Mouse (Mus musculus) heart, adult 9 months (tissue): Measurements from ENCODE around the gene Adcy9.
A peak's percentile ranks its signal among the peaks of the same experiment; 100 is the strongest.
"Not testable (repeated sequence)": the region's sequence is repeated elsewhere in the genome, so short reads cannot be mapped to it uniquely, and the experiment has no call there.

ENCODE experiments used
- DNase-seq, 2 experiments: peaks; one replicate each; pipeline ENCODE4 v3.0.0; 2022; ENCODE audit warnings: low spot score in 2 of 2

The Adcy9 gene

DNA sequence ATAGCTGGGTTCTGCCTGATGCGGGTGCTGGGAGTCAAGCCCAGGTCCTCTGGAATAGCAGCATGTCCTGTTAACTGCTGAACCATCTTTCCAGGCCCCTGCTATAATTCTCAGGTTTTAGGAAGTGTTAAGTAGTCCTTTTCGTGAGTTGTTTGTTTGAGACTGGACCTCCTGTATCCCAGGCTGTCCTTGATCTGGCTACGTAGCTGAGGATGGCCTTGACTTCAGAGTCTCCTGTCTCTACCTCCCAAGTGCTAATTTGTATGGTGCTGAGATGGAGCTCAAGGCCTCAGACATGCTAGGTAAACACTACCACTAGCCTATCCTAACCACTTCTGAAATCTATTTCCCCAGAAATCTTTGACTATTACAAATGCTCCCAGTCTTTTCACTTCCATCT, 37.9 kb downstream of the Adcy9 start:
- DNase-seq = no peak

DNA sequence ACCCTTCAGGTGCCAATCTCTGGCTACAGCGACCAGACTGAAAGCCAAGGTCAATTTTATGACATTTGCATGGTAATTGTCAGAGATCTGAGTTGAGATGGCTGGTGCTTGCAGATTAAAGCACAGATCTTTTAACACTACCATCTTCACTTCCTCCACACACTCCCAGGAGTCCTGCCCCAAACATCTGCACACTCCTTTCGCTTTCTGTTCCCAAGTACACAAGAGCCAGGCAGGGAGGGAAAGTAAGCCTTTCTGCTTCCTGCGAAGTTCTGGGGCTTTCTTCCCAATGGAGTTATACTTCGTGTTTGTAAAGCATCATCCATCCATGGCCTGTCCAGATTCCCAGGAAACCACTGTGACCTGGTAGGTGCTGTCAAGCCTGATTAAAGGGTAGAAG, 38.8 kb downstream of the Adcy9 start:
- peak; percentile 67 to 77 for DNase-seq

GRCm38 (mm10) chr16:4378788-4379187, 41.5 kb downstream of the Adcy9 start:
- no peak for DNase-seq

DNA sequence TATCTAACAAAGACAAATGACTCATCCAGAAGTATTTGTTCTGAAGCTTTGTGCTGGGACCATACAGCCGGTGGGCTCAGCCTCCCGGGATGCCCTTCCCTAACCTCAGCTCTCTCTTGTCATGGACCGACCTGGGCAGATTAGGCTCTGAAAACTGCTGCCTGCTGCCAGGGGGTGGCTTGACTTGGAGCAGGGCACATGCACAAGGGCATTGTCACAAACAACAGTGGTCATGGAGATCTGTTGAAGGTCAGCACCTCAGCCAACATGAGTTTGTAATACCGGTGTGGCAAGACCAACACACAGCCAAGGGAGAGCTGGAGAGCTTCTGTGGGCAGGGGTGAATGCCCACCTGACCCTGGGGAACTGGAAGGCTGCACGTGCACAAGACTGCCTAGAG, 42.7 kb downstream of the Adcy9 start:
- peak; percentile 37 to 44 for DNase-seq

GRCm38 (mm10) chr16:4374780-4375380, 45.4 kb downstream of the Adcy9 start:
- peak; percentile 58 to 64 for DNase-seq

- DNase-seq = no peak
These were observed 46.0 kb downstream of the Adcy9 start for GRCm38 (mm10) chr16:4374270-4374669.

GRCm38 (mm10) chr16:4371039-4371438, 49.3 kb downstream of the Adcy9 start:
- no peak for DNase-seq

DNA sequence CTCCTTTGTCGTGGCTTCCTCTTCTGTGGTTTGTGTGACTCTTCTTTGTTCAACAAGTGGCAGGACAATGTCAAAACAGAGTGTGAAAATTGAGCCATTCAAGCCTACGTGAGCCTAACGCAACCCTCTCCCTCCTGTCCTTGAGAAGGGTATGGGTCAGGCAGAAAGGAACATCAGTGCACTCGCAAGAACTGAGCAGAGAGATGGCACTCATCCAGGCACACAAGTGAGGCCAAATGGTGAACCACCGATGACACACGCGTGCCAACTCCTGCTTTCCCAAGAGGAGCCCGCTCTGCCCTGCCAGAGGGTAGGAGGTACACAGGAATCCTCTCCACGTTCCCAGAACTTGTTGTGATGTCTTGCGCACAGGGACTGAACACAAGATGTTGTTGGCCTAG, 50.2 kb downstream of the Adcy9 start:
- DNase-seq = peak; percentile 53 to 74

GRCm38 (mm10) chr16:4367930-4368329, 52.4 kb downstream of the Adcy9 start:
- no peak for DNase-seq

- no peak for DNase-seq
These were observed 53.0 kb downstream of the Adcy9 start for GRCm38 (mm10) chr16:4367291-4367690.

GRCm38 (mm10) chr16:4366671-4367070, 53.6 kb downstream of the Adcy9 start:
- no peak for DNase-seq

GRCm38 (mm10) chr16:4363341-4364116, 56.8 kb downstream of the Adcy9 start:
- no peak for DNase-seq

- no peak for DNase-seq
These were observed 64.8 kb downstream of the Adcy9 start for GRCm38 (mm10) chr16:4355260-4356043.

- DNase-seq = no peak
These were observed 77.7 kb downstream of the Adcy9 start for GRCm38 (mm10) chr16:4342579-4342978.

GRCm38 (mm10) chr16:4341316-4342062, 78.8 kb downstream of the Adcy9 start:
- DNase-seq = no peak

GRCm38 (mm10) chr16:4339216-4339615, 81.1 kb downstream of the Adcy9 start:
- DNase-seq = not testable (repeated sequence)

DNA sequence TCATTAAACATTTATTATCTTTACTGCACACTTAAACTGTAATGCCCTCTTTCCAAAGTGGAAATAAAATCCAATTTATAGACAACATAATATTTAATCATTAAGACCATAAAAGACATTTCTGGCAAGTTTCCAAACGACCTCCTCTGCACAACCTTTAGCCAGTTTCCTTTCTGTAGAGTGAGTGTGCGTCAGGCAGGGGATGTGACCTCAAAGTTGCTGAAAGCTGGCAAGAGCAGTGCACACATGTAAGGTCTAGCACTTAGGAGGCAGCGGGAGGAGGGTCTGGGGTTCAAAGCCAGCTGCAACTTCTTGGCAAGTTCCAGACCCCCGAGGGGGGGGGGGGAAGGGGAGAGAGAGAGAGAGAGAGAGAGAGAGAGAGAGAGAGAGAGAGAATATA, 83.0 kb downstream of the Adcy9 start:
- DNase-seq = no peak

DNA sequence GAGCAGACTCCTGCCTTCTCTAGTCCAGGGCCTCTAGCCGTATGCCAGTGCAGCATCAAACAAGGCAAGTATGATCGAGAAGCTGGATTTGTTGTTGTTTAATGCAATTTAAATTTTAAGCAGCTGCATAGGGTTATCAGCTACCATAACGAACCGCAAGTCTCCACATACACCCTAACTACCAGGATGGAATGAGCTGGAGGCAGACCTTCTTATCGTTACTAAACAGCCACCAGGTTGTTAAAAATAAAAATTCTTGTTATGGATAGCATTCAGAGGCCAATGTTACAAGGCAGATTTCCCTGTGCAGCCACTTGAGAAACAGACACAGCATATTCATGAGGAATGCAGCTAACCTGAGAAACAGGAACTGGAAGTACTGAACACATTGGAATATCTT, 86.5 kb downstream of the Adcy9 start:
- DNase-seq = no peak

GRCm38 (mm10) chr16:4333371-4333770, 86.9 kb downstream of the Adcy9 start:
- no peak for DNase-seq

GRCm38 (mm10) chr16:4327081-4327480, 93.2 kb downstream of the Adcy9 start:
- DNase-seq = no peak

DNA sequence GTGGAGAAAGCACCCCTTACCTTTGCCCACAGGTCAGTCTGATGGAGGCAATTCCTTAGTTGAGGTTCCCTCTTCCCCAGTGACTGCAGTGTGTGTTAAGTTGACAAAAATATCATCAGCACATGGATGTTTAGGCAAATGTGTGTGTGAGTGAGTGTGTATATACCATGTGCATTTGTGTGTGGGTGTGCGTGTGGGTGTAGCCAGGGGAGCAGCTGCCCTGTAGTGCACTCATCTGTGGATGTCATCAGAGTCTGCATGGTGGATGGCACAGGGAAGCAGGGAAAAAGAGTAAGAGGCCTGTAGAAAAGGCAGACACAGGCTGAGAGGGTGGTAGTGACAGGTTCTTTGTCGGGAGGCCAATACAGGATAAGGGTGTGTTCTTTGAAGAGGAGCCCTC, 94.5 kb downstream of the Adcy9 start:
- DNase-seq = no peak

GRCm38 (mm10) chr16:4324967-4325366, 95.3 kb downstream of the Adcy9 start:
- DNase-seq = no peak
